Mouse (Mus musculus): ENCODE results near the gene Gm4131. TPM values are rescaled to one million over a fixed set of nuclear protein-coding genes. Genes with fewer than 3 reads are reported as not detected.

Gm4131 gene
- polyA plus RNA-seq, 1 experiment from 2014 or later: not detected

DNA sequence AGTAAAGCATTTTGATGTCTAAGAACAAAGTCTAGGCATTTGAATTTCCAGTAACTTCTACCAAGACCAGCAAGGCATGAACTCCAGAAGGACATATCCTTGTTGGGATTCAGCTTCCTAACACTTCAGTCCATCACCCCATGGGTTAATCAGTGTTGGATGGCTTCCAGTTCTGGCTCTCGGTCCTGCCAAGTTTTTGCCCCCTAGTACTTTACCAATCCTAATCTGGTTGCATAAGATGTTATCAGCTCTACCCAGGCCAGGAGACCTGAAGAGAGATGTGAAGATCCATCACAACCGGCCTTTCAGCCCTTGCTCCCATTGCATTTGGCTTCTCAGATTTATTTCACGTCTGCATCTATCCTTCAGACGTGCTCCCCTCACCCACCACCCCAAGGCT is 144.5 kb downstream of the Gm4131 start:
- H3K9me3 ChIP-seq (replicated peaks): no peaks in the 10 kb centered on the region
- H3K9ac ChIP-seq: no peak overlapping the region
- no peak overlapping the region for H3K27ac ChIP-seq
- no peaks in the 10 kb centered on the region for H3K27me3 ChIP-seq
- WGBS: 80% methylated on average over 4 of the region's 4 CpGs
- H3K36me3 ChIP-seq: no peaks in the 10 kb centered on the region
- no peak for ATAC-seq (ENCODE audit: low FRiP score)
- no peaks in the 10 kb centered on the region for H3K4me1 ChIP-seq
- no peak overlapping the region for H3K4me2 ChIP-seq (replicated peaks)
- no peak overlapping the region for H3K4me3 ChIP-seq

DNA sequence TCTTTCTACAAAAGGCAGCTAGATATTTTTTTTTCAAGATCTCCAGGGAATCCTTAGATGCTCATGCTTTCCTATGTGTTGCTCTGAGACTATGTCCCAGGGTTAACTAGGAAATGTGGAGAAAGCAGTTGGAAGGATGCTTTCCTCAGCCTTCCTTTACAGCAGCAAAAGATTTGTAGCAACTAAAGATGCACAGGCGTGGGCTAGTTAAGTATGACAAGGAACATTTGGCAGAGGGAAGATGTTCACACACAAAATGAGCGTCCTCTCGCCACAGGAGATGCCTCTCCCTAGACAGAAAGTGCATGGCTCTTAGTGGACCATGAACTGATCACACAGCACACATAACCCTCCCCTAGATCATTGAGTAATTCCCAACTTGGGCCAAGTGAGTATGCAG is 149.2 kb downstream of the Gm4131 start:
- 81% methylated on average over 3 of the region's 3 CpGs for WGBS
- Histone ChIP-seq H3K36me3 (no peaks in the 10 kb centered on the region), H3K4me1 (peaks cover 17% of the 10 kb centered on the region), H3K9me3 (replicated peaks) (no peaks in the 10 kb centered on the region), H3K27me3 (no peaks in the 10 kb centered on the region), H3K9ac (no peak overlapping the region), H3K4me3 (no peak overlapping the region), H3K27ac (no peak overlapping the region), H3K4me2 (replicated peaks) (no peak overlapping the region)
- ATAC-seq (ENCODE audit: low FRiP score): no peak

DNA sequence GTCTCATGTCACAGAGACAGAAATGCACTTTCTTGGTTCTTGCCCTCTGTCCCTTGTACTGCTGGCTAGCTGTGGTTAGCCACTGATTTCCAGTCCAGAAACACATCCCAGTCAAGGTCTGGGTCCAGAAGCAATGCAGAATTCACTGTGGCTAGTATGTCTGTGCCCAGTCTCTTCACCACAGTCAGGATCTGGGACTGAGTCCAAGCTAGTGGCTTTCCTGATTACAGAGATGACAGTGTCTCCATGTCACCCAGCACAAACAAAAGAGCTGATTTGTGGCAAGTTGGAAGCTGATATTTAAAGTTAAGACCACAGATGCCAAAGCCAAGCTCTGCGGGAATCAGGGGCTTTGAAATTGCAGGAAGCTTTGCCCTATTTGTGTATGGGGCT is 150.0 kb downstream of the Gm4131 start:
- Histone ChIP-seq H3K27me3 (no peaks in the 10 kb centered on the region), H3K27ac (peak overlapping the region; percentile 75; the same call in 1 of the 2 replicates), H3K9me3 (replicated peaks) (no peaks in the 10 kb centered on the region), H3K4me2 (replicated peaks) (no peak overlapping the region), H3K36me3 (no peaks in the 10 kb centered on the region), H3K9ac (no peak overlapping the region), H3K4me1 (peaks cover 17% of the 10 kb centered on the region), H3K4me3 (no peak overlapping the region)
- ATAC-seq (ENCODE audit: low FRiP score): peak; percentile 43; the same call in 1 of the 2 replicates
- WGBS: 67% methylated on average over 1 of the region's 1 CpGs

DNA sequence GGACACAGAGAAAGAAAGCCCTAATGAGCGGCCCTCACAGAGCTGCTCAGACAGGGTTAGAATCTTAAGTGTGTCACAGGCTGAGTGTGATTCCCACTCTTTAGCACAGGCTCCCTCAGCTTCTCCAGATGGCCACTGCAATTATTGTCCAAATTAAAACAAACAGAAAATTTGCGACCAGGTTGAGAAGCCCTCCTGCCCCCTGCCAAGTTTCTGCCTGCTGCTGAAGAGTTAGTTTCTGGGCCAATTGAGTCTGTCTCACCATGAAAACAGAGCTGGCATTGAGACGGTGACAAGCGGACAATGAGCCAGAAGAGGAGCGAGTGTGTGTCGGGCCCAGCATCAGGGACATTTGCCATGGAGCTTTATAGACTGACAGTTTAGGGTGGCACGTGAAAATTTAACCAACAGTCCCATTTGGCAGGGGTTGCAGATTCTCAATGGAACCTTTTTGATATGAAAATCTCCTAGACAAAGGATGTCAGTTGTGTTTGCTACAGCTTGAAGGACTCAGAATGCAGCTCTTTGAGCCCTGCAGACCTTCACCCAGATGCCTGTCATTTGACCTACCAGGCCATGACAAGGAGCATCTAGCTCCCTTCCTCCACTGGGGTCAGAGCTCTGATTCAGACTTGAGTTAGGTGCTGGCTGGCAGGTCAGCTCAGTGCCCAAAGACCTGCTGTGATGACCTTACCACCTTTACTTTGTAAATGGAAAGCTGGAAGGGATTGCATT is 150.5 kb downstream of the Gm4131 start:
- no peaks in the 10 kb centered on the region for H3K36me3 ChIP-seq
- WGBS: 33% methylated on average over 7 of the region's 7 CpGs
- H3K4me2 ChIP-seq (replicated peaks): no peak overlapping the region
- H3K9ac ChIP-seq: no peak overlapping the region
- peak; percentile 89 for ATAC-seq (ENCODE audit: low FRiP score)
- H3K4me3 ChIP-seq: no peak overlapping the region
- no peaks in the 10 kb centered on the region for H3K9me3 ChIP-seq (replicated peaks)
- peak overlapping the region; percentile 75 for H3K27ac ChIP-seq
- no peaks in the 10 kb centered on the region for H3K27me3 ChIP-seq
- peaks cover 17% of the 10 kb centered on the region for H3K4me1 ChIP-seq

Other genes with a start within 250 kb of the Gm4131 start
- 0.18 and 0.38 TPM in 2 replicates for gene Gucy1b2, start 110.6 kb downstream of the Gm4131 start, polyA plus RNA-seq (2016; fragmentation: Nextera tagmentation; extraction: Ambion mirVana)
- 11.8 and 12.4 TPM in 2 replicates for gene Fam124a, start 11.2 kb downstream of the Gm4131 start, polyA plus RNA-seq (2016; fragmentation: Nextera tagmentation; extraction: Ambion mirVana)
- not detected in 2 replicates for gene Serpine3, start 96.7 kb upstream of the Gm4131 start, polyA plus RNA-seq (2016; fragmentation: Nextera tagmentation; extraction: Ambion mirVana)
- 26.6 and 27.3 TPM in 2 replicates for gene Ints6, start 194.2 kb upstream of the Gm4131 start, polyA plus RNA-seq (2016; fragmentation: Nextera tagmentation; extraction: Ambion mirVana)